Mouse (Mus musculus) heart, adult 2 months (tissue): ENCODE results near the gene Gm21969. TPM values are rescaled to one million over a fixed set of nuclear protein-coding genes. Genes with fewer than 3 reads are reported as not detected.

Experiments used
- DNase-seq, 2 experiments: peaks; one replicate each; pipeline ENCODE4 v3.0.0; 2021
- H3K27ac ChIP-seq: fragments of 200-600 bp; 2 replicates; pipeline ENCODE4 v1.8.1; 2022
- H3K27me3 ChIP-seq: fragments of 200-500 bp; 2 replicates; pipeline ENCODE4 v1.6.1; 2012; ENCODE audit warnings: mild to moderate bottlenecking, low read length, inconsistent platforms, mixed read lengths; ENCODE audit not compliant: control insufficient read depth, insufficient read depth
- H3K36me3 ChIP-seq: fragments of 200-500 bp; 2 replicates; pipeline ENCODE4 v1.6.1; 2012; ENCODE audit warnings: low read length, inconsistent platforms; ENCODE audit not compliant: control insufficient read depth, insufficient read depth
- H3K4me1 ChIP-seq: fragments of 200-500 bp; 2 replicates; pipeline ENCODE4 v1.6.1; 2011; ENCODE audit warnings: low read length; ENCODE audit not compliant: control insufficient read depth, insufficient read depth
- H3K4me3 ChIP-seq: fragments of 200-600 bp; 2 replicates; pipeline ENCODE4 v1.8.1; 2022
- H3K79me2 ChIP-seq: fragments of 200-500 bp; replicated peaks from 2 replicates; pipeline ENCODE4 v1.6.1; 2012; ENCODE audit warnings: mild to moderate bottlenecking, inconsistent platforms, low read length, moderate library complexity, mixed read lengths; ENCODE audit not compliant: control insufficient read depth, insufficient read depth
- H3K9ac ChIP-seq: fragments of 200-500 bp; 2 replicates; pipeline ENCODE4 v1.6.1; 2012; ENCODE audit warnings: low read depth, mild to moderate bottlenecking, control low read depth, inconsistent platforms, low read length, mixed read lengths
- CTCF ChIP-seq: fragments of 200-600 bp; IDR thresholded peaks from 2 replicates; pipeline ENCODE4 v1.8.1; 2022; ENCODE audit warnings: antibody characterized with exemption, mild to moderate bottlenecking, moderate library complexity
- EP300 ChIP-seq: fragments of 200-500 bp; IDR thresholded peaks from 2 replicates; pipeline ENCODE4 v1.6.1; 2011; ENCODE audit warnings: low read depth, low read length, control low read depth; ENCODE audit not compliant: insufficient read depth
- POLR2A ChIP-seq: fragments of 200-500 bp; IDR thresholded peaks from 2 replicates; pipeline ENCODE4 v1.6.1; 2011; ENCODE audit warnings: mild to moderate bottlenecking, low read depth, low read length, control low read depth; ENCODE audit not compliant: insufficient read depth
- WGBS: fragments of 180-500 bp; shearing (Covaris S2); methylation state at CpG from one replicate; pipeline ENCODE4 v1.1.7; 2018; 5-methylcytosine and 5-hydroxymethylcytosine counted together
- intact Hi-C: fragments of 180-260 bp; cut with DNase I; formaldehyde crosslinking; loops from one replicate; pipeline ENCODE4 v1.15.1; 2025
- microRNA-seq, 2 experiments: library from miRNA; unstranded; fragments of <30 nt; microRNA quantifications; one replicate each; pipeline ENCODE4 v1.2.0; 2021
- polyA plus RNA-seq: library from polyadenylated mRNA; depleted of rRNA; stranded (reverse); fragments of >200 nt; gene quantifications from 2 replicates; pipeline ENCODE4 v1.2.3, GENCODE M21; 2012; rRNA removed
- total RNA-seq, 2 experiments: library from RNA; stranded (reverse); gene quantifications; 2 replicates each; pipeline ENCODE4 v1.2.3; 2021

Gene Gm21969
- total and polyA plus RNA-seq, 3 experiments, result not detected

GRCm38 (mm10) chr4:139703468-139703867 is 100.5 kb downstream of the Gm21969 start:
- intact Hi-C loops, result no loop called here

GRCm38 (mm10) chr4:139705986-139706385 is 103.0 kb downstream of the Gm21969 start:
- no peaks in the 10 kb centered on the region for H3K27me3 ChIP-seq
- 75% methylated on average over 5 of the region's 5 CpGs for WGBS
- no peak for DNase-seq
- H3K27ac ChIP-seq, result no peak overlapping the region
- H3K4me3 ChIP-seq, result no peak overlapping the region
- no peak overlapping the region for H3K9ac ChIP-seq
- H3K79me2 ChIP-seq, result no peaks in the 10 kb centered on the region
- TF ChIP-seq CTCF, result no peak
- no peak for TF ChIP-seq POLR2A
- no peak for TF ChIP-seq EP300
- no peaks in the 10 kb centered on the region for H3K36me3 ChIP-seq
- no peaks in the 10 kb centered on the region for H3K4me1 ChIP-seq
- intact Hi-C loops, result no loop called here

More at GRCm38 (mm10) chr4:139703468-139703867, 100.5 kb downstream of the Gm21969 start:
- Histone ChIP-seq H3K4me1 (no peaks in the 10 kb centered on the region), H3K36me3 (no peaks in the 10 kb centered on the region), H3K27me3 (no peaks in the 10 kb centered on the region), H3K4me3 (no peak overlapping the region), H3K27ac (no peak overlapping the region), H3K79me2 (no peaks in the 10 kb centered on the region), H3K9ac (no peak overlapping the region)
- no peak for TF ChIP-seq POLR2A
- peak; percentile 44 for TF ChIP-seq CTCF
- WGBS, result 77% methylated on average over 11 of the region's 11 CpGs
- no peak for DNase-seq

DNA sequence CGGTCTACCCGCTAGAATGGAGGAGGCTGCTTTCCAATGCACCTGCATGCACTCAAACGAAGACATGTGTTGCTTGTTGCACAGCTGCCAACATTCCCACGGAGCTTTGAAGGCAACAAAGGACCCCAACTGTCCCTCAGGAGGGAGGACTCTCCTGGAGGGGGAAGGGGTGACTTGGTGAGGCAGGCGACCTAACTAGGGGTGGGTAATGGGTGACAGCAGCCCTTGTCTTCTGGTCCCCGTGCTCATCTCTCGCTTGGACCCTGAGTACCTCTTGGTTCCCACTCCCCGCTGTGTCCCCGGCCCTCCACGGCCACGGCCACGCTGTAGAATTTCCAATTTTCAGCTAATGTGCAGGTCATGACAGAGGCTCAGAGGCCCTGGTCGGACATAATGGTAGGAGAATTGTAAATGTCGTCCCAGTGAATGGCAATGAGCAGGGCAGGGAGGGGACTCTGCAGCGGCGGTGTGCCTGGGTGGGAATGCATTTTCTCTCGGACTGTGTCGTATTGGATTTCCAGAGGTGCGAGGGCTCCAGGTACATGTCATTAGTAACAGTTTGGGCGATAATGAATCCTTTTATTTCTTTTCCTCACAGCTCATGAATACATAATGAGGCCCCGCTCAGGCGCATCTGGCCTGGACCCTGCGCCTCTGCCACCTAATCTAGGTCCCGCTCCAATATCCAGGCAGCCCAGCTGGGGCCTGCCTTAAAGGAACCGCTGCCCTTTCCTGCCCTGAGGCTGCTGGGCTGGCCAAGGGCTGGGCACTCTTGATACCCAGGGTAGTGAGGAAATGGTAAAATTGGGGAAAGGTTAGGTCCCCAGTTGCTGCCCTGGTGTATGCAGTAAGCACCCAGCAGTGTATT is 107.7 kb downstream of the Gm21969 start:
- Histone ChIP-seq H3K4me3 (no peak overlapping the region), H3K79me2 (no peaks in the 10 kb centered on the region), H3K4me1 (no peaks in the 10 kb centered on the region), H3K27ac (no peak overlapping the region), H3K27me3 (no peaks in the 10 kb centered on the region), H3K36me3 (no peaks in the 10 kb centered on the region), H3K9ac (no peak overlapping the region)
- WGBS, result 42% methylated on average over 25 of the region's 25 CpGs
- intact Hi-C loops, result no loop called here
- no peak for TF ChIP-seq POLR2A
- TF ChIP-seq EP300, result no peak
- TF ChIP-seq CTCF, result no peak
- DNase-seq, result no peak

Small RNAs within 50 kb of the gene (microRNA-seq; reads per million reads assigned to microRNA genes)
- gene Gm25571 (0 reads per million in 2 experiments), gene Mir7020 (0.39 to 0.56 reads per million in 2 experiments)

Other genes starting within 250 kb of the Gm21969 start
- 1 to 10 TPM; 4.9 to 5.0 TPM for gene Iffo2, start 72.6 kb upstream of the Gm21969 start, total RNA-seq
- 3.1 and 4.5 TPM in 2 replicates for gene Iffo2, start 72.6 kb upstream of the Gm21969 start, polyA plus RNA-seq
- 10 to 100 TPM; 79.7 to 96.7 TPM for gene Aldh4a1, start 19.7 kb downstream of the Gm21969 start, total RNA-seq
- 120 and 149 TPM in 2 replicates for gene Aldh4a1, start 19.7 kb downstream of the Gm21969 start, polyA plus RNA-seq
- gene Tas1r2, start 50.4 kb downstream of the Gm21969 start, total RNA-seq, result not detected
- not detected in 2 replicates for gene Tas1r2, start 50.4 kb downstream of the Gm21969 start, polyA plus RNA-seq
- not detected for gene Pax7, start 230.3 kb downstream of the Gm21969 start, total RNA-seq
- not detected in 2 replicates for gene Pax7, start 230.3 kb downstream of the Gm21969 start, polyA plus RNA-seq